Mouse (Mus musculus) heart, postnatal 0 days (tissue): ENCODE results near the gene Wnt4.

ENCODE experiments used
- CTCF ChIP-seq: IDR thresholded peaks from 2 replicates; pipeline ENCODE4 v1.5.1; 2016; ENCODE audit warnings: antibody characterized with exemption, control low read depth, low read depth
- EP300 ChIP-seq: IDR thresholded peaks from 2 replicates; pipeline ENCODE4 v1.6.1; 2016; ENCODE audit warnings: antibody characterized with exemption, low read depth

DNA sequence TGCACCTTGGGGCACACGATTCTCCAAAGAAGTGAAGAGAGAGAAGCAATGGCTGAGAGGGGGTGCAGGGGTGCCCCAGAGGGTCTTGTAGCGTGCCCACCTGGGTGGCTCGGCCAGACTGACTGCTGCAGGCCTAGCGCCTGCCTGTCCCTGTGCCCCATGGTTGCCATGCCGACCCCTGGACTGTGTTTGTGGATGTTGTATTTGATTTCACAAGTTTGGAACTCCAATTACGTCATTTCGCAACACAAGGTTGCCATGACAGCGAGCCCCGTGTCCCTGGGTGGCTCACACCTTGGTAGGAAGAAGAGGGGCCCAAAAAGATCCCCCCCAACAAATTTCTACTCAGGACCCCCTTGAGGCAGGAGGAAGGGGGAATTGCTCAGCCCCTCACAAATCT, 32.4 kb upstream of the Wnt4 start:
- no peak for TF ChIP-seq CTCF
- no peak for TF ChIP-seq EP300
